Mouse (Mus musculus) olfactory bulb, adult 2 months (tissue): ENCODE measurements around the gene Esr2. TPM values are rescaled to one million over a fixed set of nuclear protein-coding genes. Genes with fewer than 3 reads are reported as not detected.

Source experiments
- H3K27ac ChIP-seq: fragments of 200-500 bp; 2 replicates; pipeline ENCODE4 v1.5.1; 2012; ENCODE audit warnings: low read depth, low read length; ENCODE audit not compliant: insufficient read depth
- H3K4me1 ChIP-seq: fragments of 200-500 bp; 2 replicates; pipeline ENCODE4 v1.6.1; 2012; ENCODE audit warnings: low read length; ENCODE audit not compliant: control insufficient read depth, insufficient read depth
- H3K4me3 ChIP-seq: fragments of 200-500 bp; 2 replicates; pipeline ENCODE4 v1.5.1; 2012; ENCODE audit warnings: mild to moderate bottlenecking, low read depth, low read length, moderate library complexity; ENCODE audit not compliant: insufficient read depth
- CTCF ChIP-seq: fragments of 200-500 bp; IDR thresholded peaks from 2 replicates; pipeline ENCODE4 v1.5.1; 2012; ENCODE audit warnings: low read depth, mild to moderate bottlenecking, low read length, moderate library complexity; ENCODE audit not compliant: insufficient read depth
- POLR2A ChIP-seq: fragments of 200-500 bp; IDR thresholded peaks from 2 replicates; pipeline ENCODE4 v1.6.1; 2012; ENCODE audit warnings: mild to moderate bottlenecking, low read depth, low read length, moderate library complexity; ENCODE audit not compliant: insufficient read depth
- WGBS: fragments of 180-500 bp; shearing (Covaris S2); methylation state at CpG from one replicate; pipeline ENCODE4 v1.1.7; 2018; 5-methylcytosine and 5-hydroxymethylcytosine counted together
- polyA plus RNA-seq: library from polyadenylated mRNA; stranded (reverse); fragments of >200 nt; gene quantifications from 2 replicates; pipeline ENCODE4 v1.2.4, GENCODE M21; 2012; ENCODE audit warnings: low replicate concordance; ENCODE audit not compliant: missing spikeins, insufficient read depth, insufficient read length

The Esr2 gene
- polyA plus RNA-seq, 1 experiment = not detected

DNA sequence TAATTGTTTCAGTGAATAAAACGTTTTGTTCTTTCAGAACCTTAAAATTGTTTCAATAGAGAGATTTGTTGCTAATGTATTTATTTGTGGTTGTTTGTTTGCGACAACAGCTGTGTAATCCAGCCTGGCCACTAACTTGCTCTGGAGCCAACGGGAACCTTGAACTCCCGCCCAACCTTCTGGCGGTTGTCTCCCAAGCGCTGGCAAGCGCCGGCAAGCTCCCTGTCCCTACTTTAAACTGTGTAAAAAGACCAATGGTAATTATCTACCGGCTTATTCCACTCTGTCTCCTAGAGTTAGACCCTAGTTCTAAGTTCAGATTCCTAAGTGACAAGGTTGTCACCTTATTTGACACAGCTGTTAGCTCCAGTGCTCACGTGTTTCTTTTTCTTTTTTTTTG, 48.2 kb downstream of the Esr2 start:
- Histone ChIP-seq H3K27ac (no peak overlapping the region), H3K4me1 (no peaks in the 10 kb centered on the region), H3K4me3 (no peak overlapping the region)
- WGBS = 64% methylated on average over 10 of the region's 10 CpGs
- TF ChIP-seq POLR2A (no peak), CTCF (no peak)

- no peak overlapping the region for H3K4me3 ChIP-seq
- no peak for TF ChIP-seq POLR2A
Measured at GRCm38 (mm10) chr12:76128306-76128705, 48.8 kb downstream of the Esr2 start.

GRCm38 (mm10) chr12:76123223-76123622, 53.8 kb downstream of the Esr2 start:
- no peak for TF ChIP-seq POLR2A
- no peak for TF ChIP-seq CTCF
- no peak overlapping the region for H3K4me3 ChIP-seq
- H3K27ac ChIP-seq = no peak overlapping the region
- 87% methylated on average over 6 of the region's 6 CpGs for WGBS
- H3K4me1 ChIP-seq = no peaks in the 10 kb centered on the region

More at GRCm38 (mm10) chr12:76128306-76128705, 48.8 kb downstream of the Esr2 start:
- 66% methylated on average over 3 of the region's 3 CpGs for WGBS
- no peaks in the 10 kb centered on the region for H3K4me1 ChIP-seq
- H3K27ac ChIP-seq = no peak overlapping the region

DNA sequence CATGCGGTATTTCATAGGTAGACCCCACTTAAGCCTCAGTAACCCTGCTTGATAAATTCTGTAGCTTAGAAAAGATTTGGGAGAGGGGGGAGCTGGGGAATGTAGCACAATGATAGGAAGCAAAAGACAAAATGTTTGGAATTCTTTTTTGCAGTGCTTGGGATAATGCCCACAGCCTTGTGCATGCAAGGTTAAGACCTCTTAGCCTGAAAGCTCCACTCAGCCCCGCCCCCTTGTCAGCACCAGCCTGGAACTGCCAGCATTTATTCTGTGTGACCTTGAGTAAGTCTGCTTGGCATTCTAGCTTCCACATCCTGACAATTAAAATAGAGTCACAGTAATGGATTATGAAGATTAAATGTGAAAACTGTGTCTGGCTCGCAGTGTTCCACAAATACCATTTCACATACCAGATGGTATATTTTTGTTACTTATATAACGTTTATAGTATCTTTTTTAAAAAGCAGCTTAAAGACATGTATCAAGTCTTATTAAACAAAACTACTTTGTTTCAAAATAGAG, 59.4 kb downstream of the Esr2 start:
- no peak for TF ChIP-seq CTCF
- no peak for TF ChIP-seq POLR2A

DNA sequence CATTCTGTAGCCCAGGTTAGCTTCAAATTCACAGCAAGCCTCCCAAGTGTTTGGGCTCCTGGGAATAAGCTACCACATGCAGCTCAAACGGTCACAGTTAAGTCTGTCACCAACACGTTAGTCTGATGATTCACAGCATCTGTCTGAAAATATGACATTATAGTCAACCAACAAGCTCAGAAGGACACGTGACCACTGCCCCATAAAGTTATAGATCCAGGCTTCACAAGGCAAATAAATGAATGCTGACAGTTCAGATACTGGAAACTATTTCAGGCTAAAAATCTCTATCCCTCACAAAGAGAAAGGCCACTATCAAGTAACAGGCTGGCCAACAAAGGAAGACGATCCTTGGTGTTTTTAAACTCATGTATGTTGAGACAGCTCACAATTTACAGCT, 60.5 kb downstream of the Esr2 start:
- no peak overlapping the region for H3K27ac ChIP-seq
- TF ChIP-seq CTCF (no peak), POLR2A (no peak)
- H3K4me1 ChIP-seq = no peaks in the 10 kb centered on the region
- no peak overlapping the region for H3K4me3 ChIP-seq
- WGBS = 88% methylated on average over 4 of the region's 4 CpGs

More for the DNA sequence above, 59.4 kb downstream of the Esr2 start:
- 84% methylated on average over 4 of the region's 4 CpGs for WGBS
- H3K27ac ChIP-seq = no peak overlapping the region
- no peaks in the 10 kb centered on the region for H3K4me1 ChIP-seq
- no peak overlapping the region for H3K4me3 ChIP-seq

GRCm38 (mm10) chr12:76111046-76111445, 66.0 kb downstream of the Esr2 start:
- no peak overlapping the region for H3K27ac ChIP-seq
- WGBS = 76% methylated on average over 3 of the region's 3 CpGs
- TF ChIP-seq CTCF = no peak
- TF ChIP-seq POLR2A = no peak
- no peaks in the 10 kb centered on the region for H3K4me1 ChIP-seq
- H3K4me3 ChIP-seq = no peak overlapping the region

- H3K4me1 ChIP-seq = no peaks in the 10 kb centered on the region
- no peak overlapping the region for H3K27ac ChIP-seq
- TF ChIP-seq CTCF = no peak
- no peak for TF ChIP-seq POLR2A
- WGBS = 94% methylated on average over 15 of the region's 15 CpGs
- H3K4me3 ChIP-seq = no peak overlapping the region
Measured at GRCm38 (mm10) chr12:76109646-76110405, 67.2 kb downstream of the Esr2 start.

GRCm38 (mm10) chr12:76104596-76105351, 72.3 kb downstream of the Esr2 start:
- no peak overlapping the region for H3K4me3 ChIP-seq
- H3K27ac ChIP-seq = no peak overlapping the region
- TF ChIP-seq POLR2A (no peak), CTCF (no peak)
- 92% methylated on average over 20 of the region's 20 CpGs for WGBS
- H3K4me1 ChIP-seq = no peaks in the 10 kb centered on the region

DNA sequence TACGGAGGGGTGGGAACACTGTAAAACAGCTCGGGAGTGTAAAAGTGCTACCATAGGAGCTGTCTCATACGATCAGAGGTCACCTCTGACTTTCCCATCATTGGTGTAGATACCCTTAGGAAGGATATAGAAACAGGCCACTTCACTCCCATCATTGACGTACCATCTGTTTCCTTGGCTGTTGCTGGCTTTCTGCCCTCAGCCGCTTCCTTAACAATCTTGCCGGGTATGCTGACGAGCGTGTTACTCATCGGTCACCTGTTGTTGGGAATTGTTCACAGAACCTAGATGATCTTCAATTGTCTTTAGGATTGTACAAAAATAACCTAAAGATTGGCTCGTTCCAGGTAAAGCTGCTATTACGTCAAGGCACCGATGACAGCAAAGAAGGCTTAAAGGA, 74.4 kb downstream of the Esr2 start:
- 92% methylated on average over 12 of the region's 12 CpGs for WGBS
- Histone ChIP-seq H3K27ac (no peak overlapping the region), H3K4me3 (no peak overlapping the region), H3K4me1 (no peaks in the 10 kb centered on the region)
- no peak for TF ChIP-seq CTCF
- TF ChIP-seq POLR2A = no peak
